ENCODE assay signal across 7 mouse cellular contexts in genomic region chr19:21571223-21571980, GRCm38 (mm10).
DNase-seq lines count a peak whose midpoint lies in the region; ATAC-seq lines count a peak whose summit lies in the region.

No protein-coding gene starts in this region.

- H3K4me2 ChIP-seq in intestine, embryonic 16.5 days (ENCODE audit: low read depth, low read length): no peak overlapping the region
- H3K4me2 ChIP-seq in midbrain, embryonic 11.5 days: no peak overlapping the region

- no peak overlapping the region for H3K4me3 ChIP-seq in intestine, embryonic 16.5 days (ENCODE audit: low read length)
- no peak overlapping the region for H3K4me3 ChIP-seq in midbrain, embryonic 11.5 days (ENCODE audit: low read depth, low read length)

- no peak overlapping the region for H3K9ac ChIP-seq in intestine, embryonic 16.5 days (ENCODE audit: low read depth, low read length)
- no peak overlapping the region for H3K9ac ChIP-seq in midbrain, embryonic 11.5 days (ENCODE audit: low read length)

- H3K27ac ChIP-seq in intestine, embryonic 16.5 days (ENCODE audit: low read length): no peak overlapping the region
- no peak overlapping the region for H3K27ac ChIP-seq in midbrain, embryonic 11.5 days (ENCODE audit: low read depth, low read length)

- peak; percentile 88 to 96 for DNase-seq in adrenal gland, adult (ENCODE audit: inconsistent age in 2 of 2, low spot score in 1 of 2)
- DNase-seq in embryo, embryonic 11 days: peak; percentile 90
- peak; percentile 83 to 88 for DNase-seq in left cerebral cortex, postnatal 14 days (ENCODE audit: low spot score in 2 of 2)
- DNase-seq in midbrain, embryonic 11.5 days (ENCODE audit: low spot score, missing footprints): peak; percentile 96
- peak; percentile 61 to 72 for DNase-seq in right cerebral cortex, postnatal 36 days (ENCODE audit: low spot score in 2 of 2)

- 0 out of 2 replicates have a peak, but pooled peaks cover 5% of the 10 kb centered on the region for H3K4me1 ChIP-seq in intestine, embryonic 16.5 days (ENCODE audit: control insufficient read depth, insufficient read depth, low read length)
- H3K4me1 ChIP-seq in midbrain, embryonic 11.5 days (ENCODE audit: control insufficient read depth, insufficient read depth, low read length): no peaks in the 10 kb centered on the region

- intact Hi-C loops in left cerebral cortex, postnatal 14 days (cut with DNase I): loop anchor here (2.0 to 5.0 kb wide), 3 partner anchors 81 to 731 kb away; partner anchors contain the start of genes 1110059E24Rik and Abhd17b

- no peaks in the 10 kb centered on the region for H3K36me3 ChIP-seq in intestine, embryonic 16.5 days (ENCODE audit: control insufficient read depth, insufficient read depth, low read length)
- no peaks in the 10 kb centered on the region for H3K36me3 ChIP-seq in midbrain, embryonic 11.5 days (ENCODE audit: control insufficient read depth, insufficient read depth, low read length)

- H3K9me3 ChIP-seq in intestine, embryonic 16.5 days (ENCODE audit: control insufficient read depth, low read length): no peaks in the 10 kb centered on the region
- H3K9me3 ChIP-seq in midbrain, embryonic 11.5 days (ENCODE audit: control insufficient read depth, low read length): no peaks in the 10 kb centered on the region

- 43% methylated on average over 16 of the region's 16 CpGs for WGBS in intestine, embryonic 16.5 days
- WGBS in midbrain, embryonic 11.5 days: 48% methylated on average over 16 of the region's 16 CpGs

- ATAC-seq in granulocyte monocyte progenitor cell, adult 5-6 weeks (replicated peaks; ENCODE audit: poor library complexity, severe bottlenecking): peak; percentile 85
- peak; percentile 77 for ATAC-seq in intestine, embryonic 16.5 days
- ATAC-seq in midbrain, embryonic 11.5 days (ENCODE audit: low FRiP score): peak; percentile 72

- H3K27me3 ChIP-seq in intestine, embryonic 16.5 days (replicated peaks; ENCODE audit: control insufficient read depth, insufficient read depth, low read length): no peaks in the 10 kb centered on the region
- H3K27me3 ChIP-seq in midbrain, embryonic 11.5 days (ENCODE audit: control insufficient read depth, insufficient read depth, low read length): no peaks in the 10 kb centered on the region
